13 mouse cellular contexts compared by ENCODE assay signal in the genomic region with DNA sequence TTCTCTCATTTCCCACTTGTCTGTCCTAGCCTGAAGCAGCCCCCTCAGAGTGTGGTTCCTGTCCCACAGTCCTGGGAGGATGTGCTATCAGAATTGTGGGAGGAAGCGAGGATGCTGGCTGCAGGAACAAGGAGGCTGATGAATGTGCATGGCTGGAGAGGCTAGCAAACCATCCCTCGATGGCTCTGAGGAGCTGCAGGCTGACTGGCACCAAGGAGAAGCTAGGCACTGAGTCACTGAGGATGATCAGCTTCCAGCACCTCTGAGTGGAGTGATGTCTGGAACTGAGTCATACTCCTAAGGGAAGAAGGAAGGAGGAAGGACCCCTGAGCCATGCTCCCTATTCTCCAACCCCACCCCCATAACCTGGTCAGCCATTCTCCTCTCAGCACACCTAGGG.
"Had no signal": no experiment of that assay in that cellular context is flagged by ENCODE, and none has a peak within 500 bp of the region (broad histone marks: within the 10 kb centered on the region; RNA-seq: fewer than 3 reads in every experiment).

No protein-coding gene starts in this region.

- H3K27ac ChIP-seq: kidney, postnatal 0 days; layer of hippocampus, adult 2 months; liver, embryonic 13.5 days had no signal

- DNase-seq: kidney, adult 2 months; kidney, postnatal 25 days; layer of hippocampus, adult 9-11 months; liver, embryonic 13.5 days; lung, adult 2 months; lung, postnatal 14 days; lung, postnatal 4 days; midbrain, embryonic 14.5 days; thymus, adult 2 months; thymus, postnatal 14 days; thymus, postnatal 4 days had no signal

- H3K4me3 ChIP-seq: layer of hippocampus, adult 2 months; liver, embryonic 13.5 days had no signal
